Mouse (Mus musculus): Measurements from ENCODE around the gene Olfr410. TPM values are rescaled to one million over a fixed set of nuclear protein-coding genes. Genes with fewer than 3 reads are reported as not detected.

Olfr410 gene
- polyA plus RNA-seq (2012; rRNA removed) = not detected in 2 replicates

DNA sequence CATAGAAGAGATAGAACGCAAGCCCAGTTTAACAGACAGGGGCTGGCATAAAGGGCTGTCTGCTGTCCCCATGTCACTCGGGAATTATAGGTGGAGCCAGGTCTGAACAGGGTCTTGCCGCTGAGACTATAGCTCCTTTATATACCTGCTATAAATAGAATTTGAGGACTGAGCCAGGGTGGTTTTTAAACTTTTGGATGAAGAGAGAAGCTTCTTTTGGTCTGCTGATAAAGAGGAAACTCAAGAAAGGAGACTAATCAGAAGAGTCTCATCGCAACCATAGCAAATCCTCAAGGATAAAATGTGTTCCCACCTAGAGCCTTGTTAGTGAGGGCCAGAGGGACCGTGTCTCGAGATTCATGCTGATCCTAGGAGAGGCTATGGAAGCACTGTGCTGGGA, at the start of gene Olfr410:
Gene Olfr410, minus strand, starts transcription at position 101 of the 400 bp plus-strand sequence.
- 84% methylated on average over 6 of the region's 6 CpGs for WGBS
- Histone ChIP-seq H3K36me3 (ENCODE audit: control insufficient read depth, insufficient read depth, low read length) (no peaks in the 10 kb centered on the region), H3K27me3 (replicated peaks; ENCODE audit: control insufficient read depth, insufficient read depth, low read length) (no peaks in the 10 kb centered on the region; the same call in 1 of the 2 replicates), H3K27ac (ENCODE audit: insufficient read depth, low read depth, low read length) (no peak within 1 kb of the TSS), H3K4me3 (ENCODE audit: insufficient read depth, low read depth, low read length) (no peak within 1 kb of the TSS), H3K4me1 (ENCODE audit: control insufficient read depth, insufficient read depth, low read length) (no peaks in the 10 kb centered on the region)
- TF ChIP-seq POLR2A (IDR thresholded peaks at IDR 0.05; ENCODE audit: low read depth, low read length) (no peak), CTCF (conservative IDR thresholded peaks at IDR 0.05; ENCODE audit: insufficient read depth, insufficient read length, low read depth, low read length) (no peak)
- DNase-seq = no peak

DNA sequence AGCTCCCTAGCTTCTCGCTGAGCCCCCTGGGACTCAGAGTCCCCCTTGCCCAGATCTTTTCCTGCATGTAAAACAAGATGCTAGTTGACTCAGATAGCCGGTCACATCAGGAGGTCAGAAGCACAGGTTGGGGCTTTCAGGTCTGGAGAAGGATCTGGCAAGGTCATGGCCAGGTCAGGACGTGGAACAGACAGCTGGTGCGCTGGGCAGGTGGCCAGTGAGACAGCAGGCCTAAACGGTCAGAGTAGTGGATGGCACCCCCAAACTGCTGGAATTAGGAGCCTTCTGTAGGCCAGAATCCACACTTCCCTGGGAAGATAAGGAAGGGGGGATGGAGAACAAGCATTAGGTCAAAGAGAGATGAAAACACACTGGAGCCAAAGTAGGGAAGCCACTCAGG, 49.4 kb upstream of the Olfr410 start:
- Histone ChIP-seq H3K36me3 (ENCODE audit: control insufficient read depth, insufficient read depth, low read length) (no peaks in the 10 kb centered on the region), H3K27me3 (replicated peaks; ENCODE audit: control insufficient read depth, insufficient read depth, low read length) (no peaks in the 10 kb centered on the region), H3K27ac (ENCODE audit: insufficient read depth, low read depth, low read length) (0 out of 2 replicates have a peak overlapping the region, but pooled peaks have one; percentile 8), H3K4me1 (ENCODE audit: control insufficient read depth, insufficient read depth, low read length) (0 out of 2 replicates have a peak, but pooled peaks cover 5% of the 10 kb centered on the region), H3K4me3 (ENCODE audit: insufficient read depth, low read depth, low read length) (no peak overlapping the region)
- no peak for DNase-seq
- WGBS = 66% methylated on average over 5 of the region's 5 CpGs
- no peak for TF ChIP-seq CTCF (conservative IDR thresholded peaks at IDR 0.05; ENCODE audit: insufficient read depth, insufficient read length, low read depth, low read length)
- no peak for TF ChIP-seq POLR2A (IDR thresholded peaks at IDR 0.05; ENCODE audit: low read depth, low read length)

DNA sequence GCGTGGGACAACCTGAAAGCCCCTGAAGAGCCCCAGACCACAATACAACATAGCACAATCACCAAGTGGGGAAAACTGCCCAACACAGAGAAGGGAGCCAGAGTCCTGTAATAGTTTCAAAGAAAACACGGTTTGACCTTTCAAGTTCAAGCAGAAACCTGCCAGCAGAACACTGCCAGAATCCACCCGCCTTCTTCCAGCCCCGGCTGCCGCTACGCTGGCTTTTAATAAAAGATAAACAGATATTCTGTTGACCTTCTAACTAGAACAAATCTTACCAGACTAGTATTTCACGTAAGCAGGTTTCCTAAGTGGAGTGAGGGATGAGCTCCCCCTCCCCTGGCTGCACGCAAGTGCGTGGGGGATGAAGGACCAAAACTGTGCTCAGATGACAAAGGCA, 47.8 kb upstream of the Olfr410 start:
- Histone ChIP-seq H3K4me1 (ENCODE audit: control insufficient read depth, insufficient read depth, low read length) (0 out of 2 replicates have a peak, but pooled peaks cover 5% of the 10 kb centered on the region), H3K27ac (ENCODE audit: insufficient read depth, low read depth, low read length) (peak overlapping the region; percentile 75), H3K27me3 (replicated peaks; ENCODE audit: control insufficient read depth, insufficient read depth, low read length) (no peaks in the 10 kb centered on the region), H3K36me3 (ENCODE audit: control insufficient read depth, insufficient read depth, low read length) (no peaks in the 10 kb centered on the region), H3K4me3 (ENCODE audit: insufficient read depth, low read depth, low read length) (no peak overlapping the region)
- TF ChIP-seq CTCF (conservative IDR thresholded peaks at IDR 0.05; ENCODE audit: insufficient read depth, insufficient read length, low read depth, low read length) (no peak), POLR2A (IDR thresholded peaks at IDR 0.05; ENCODE audit: low read depth, low read length) (no peak)
- WGBS = 51% methylated on average over 9 of the region's 9 CpGs
- peak; percentile 64 for DNase-seq

DNA sequence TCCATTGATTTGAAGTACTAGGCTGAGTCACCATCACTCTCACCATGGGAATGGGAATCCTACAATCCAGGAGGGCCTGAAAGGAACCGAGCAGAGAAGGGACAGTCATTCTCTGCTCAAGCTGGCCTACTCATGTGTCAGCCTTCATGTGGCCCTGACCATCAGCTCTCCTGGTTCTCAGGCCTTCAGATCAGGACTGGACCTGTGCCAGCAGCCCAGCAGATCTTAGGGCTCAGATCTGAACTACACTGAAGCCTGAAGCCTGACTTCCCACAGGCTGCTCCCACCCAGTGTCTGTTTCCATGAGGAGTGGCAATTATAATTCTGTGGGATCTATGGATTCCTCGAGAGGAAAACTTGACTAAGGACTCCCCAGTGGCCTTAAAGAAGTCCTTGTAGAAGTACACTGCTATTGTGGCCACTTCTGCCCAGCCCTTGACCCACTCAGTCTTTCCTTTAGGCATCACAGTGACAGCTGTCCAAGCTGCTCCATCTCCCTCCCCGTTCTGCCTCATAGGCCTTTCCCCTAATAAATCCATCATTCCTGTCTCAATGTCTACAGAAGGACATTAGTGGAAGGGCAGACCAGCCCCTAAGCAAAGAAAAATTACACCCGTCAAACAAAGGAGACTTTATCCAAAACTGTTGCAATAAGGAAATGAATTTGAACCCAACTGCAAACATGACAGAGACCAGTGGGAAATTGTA, 41.5 kb upstream of the Olfr410 start:
- no peak overlapping the region for H3K27ac ChIP-seq (ENCODE audit: insufficient read depth, low read depth, low read length)
- DNase-seq = no peak
- WGBS = 51% methylated on average over 4 of the region's 4 CpGs

DNA sequence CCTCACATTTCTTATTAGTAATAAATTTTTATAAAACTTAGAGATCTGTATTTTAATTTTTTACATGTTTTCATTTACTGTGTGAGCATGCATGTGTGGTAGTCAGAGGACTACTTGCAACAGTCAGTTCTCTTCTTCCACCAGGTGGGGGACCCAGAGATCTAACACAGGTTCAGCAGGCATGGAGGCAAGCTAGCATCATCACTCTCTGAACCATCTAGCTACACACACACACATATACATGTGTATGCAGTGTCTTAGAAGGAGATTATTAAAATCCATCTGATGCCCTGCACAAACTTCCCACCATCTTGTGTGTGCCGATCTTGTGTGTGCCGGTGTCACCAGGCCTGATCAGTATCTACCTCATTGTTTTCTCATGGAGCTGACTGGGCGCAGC, 39.0 kb upstream of the Olfr410 start:
- 76% methylated on average over 3 of the region's 3 CpGs for WGBS
- peak; percentile 58 for DNase-seq

More for the DNA sequence above, 41.5 kb upstream of the Olfr410 start:
- no peaks in the 10 kb centered on the region for H3K4me1 ChIP-seq (ENCODE audit: control insufficient read depth, insufficient read depth, low read length)
- no peaks in the 10 kb centered on the region for H3K27me3 ChIP-seq (replicated peaks; ENCODE audit: control insufficient read depth, insufficient read depth, low read length)
- TF ChIP-seq POLR2A (IDR thresholded peaks at IDR 0.05; ENCODE audit: low read depth, low read length) (no peak), CTCF (conservative IDR thresholded peaks at IDR 0.05; ENCODE audit: insufficient read depth, insufficient read length, low read depth, low read length) (no peak)
- no peak overlapping the region for H3K4me3 ChIP-seq (ENCODE audit: insufficient read depth, low read depth, low read length)
- H3K36me3 ChIP-seq (ENCODE audit: control insufficient read depth, insufficient read depth, low read length) = no peaks in the 10 kb centered on the region

DNA sequence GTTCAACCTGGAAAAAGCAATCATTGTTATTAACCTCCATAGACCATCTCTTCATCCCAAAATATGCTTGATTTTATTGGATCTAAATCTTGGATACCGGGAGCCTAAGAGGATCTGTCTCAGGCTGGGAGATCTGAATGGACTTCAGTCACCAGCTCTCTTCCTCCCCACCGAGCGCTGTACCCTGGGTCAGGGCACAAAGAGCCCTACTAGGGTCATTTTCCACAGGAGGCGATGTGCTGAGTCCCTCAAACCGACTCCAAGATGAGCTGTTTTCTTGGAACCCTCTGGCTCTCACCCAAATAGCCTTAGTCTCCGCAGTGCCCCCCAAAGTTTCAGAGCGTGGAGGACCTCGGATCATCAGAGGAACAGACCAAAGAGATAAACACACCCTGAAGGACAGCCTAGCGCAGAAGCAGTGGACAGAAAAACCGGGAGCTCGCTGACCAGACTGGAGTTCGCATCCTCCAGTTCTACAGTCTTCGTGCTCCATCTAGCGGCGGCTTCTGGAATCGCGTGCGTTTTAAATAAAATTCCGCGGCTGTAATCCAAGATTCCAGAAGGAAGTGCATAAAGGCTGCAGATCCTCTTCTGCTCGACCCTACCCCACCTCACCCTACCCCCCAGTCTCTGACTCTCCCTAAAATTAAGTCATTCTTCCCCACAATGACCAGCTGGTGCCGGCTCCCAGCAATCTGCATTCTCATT, 33.7 kb upstream of the Olfr410 start:
- WGBS = 8% methylated on average over 22 of the region's 22 CpGs
- peak; percentile 88 for TF ChIP-seq CTCF (conservative IDR thresholded peaks at IDR 0.05; ENCODE audit: insufficient read depth, insufficient read length, low read depth, low read length)
- no peak for TF ChIP-seq POLR2A (IDR thresholded peaks at IDR 0.05; ENCODE audit: low read depth, low read length)

More for the DNA sequence above, 39.0 kb upstream of the Olfr410 start:
- Histone ChIP-seq H3K27ac (ENCODE audit: insufficient read depth, low read depth, low read length) (no peak overlapping the region), H3K4me1 (ENCODE audit: control insufficient read depth, insufficient read depth, low read length) (no peaks in the 10 kb centered on the region), H3K36me3 (ENCODE audit: control insufficient read depth, insufficient read depth, low read length) (no peaks in the 10 kb centered on the region), H3K27me3 (replicated peaks; ENCODE audit: control insufficient read depth, insufficient read depth, low read length) (no peaks in the 10 kb centered on the region), H3K4me3 (ENCODE audit: insufficient read depth, low read depth, low read length) (no peak overlapping the region)
- no peak for TF ChIP-seq POLR2A (IDR thresholded peaks at IDR 0.05; ENCODE audit: low read depth, low read length)
- peak; percentile 74 for TF ChIP-seq CTCF (conservative IDR thresholded peaks at IDR 0.05; ENCODE audit: insufficient read depth, insufficient read length, low read depth, low read length)

DNA sequence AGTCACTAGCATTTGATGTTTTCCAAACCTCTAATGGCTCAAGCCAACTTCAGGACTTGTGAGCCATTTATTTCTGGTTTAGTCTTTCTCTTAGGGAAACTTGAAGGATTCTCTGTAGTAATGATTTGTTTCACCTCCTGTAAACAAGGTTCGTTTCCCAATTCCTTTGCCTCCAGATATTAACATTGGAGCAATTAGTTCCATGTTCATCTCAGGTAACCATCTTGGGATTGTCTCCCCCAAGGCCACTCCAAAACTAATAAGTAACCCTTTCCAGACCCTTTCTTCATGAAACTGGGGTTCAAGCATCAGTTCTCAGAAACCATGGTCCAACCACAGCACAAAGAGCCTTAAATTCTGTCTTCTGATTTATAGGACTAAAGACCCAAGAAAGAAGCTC, 23.9 kb upstream of the Olfr410 start, which contains the start of gene Olfr412:
Gene Olfr412, plus strand, starts transcription at position 301 of the 400 bp plus-strand sequence.
- TF ChIP-seq POLR2A (IDR thresholded peaks at IDR 0.05; ENCODE audit: low read depth, low read length) = no peak
- TF ChIP-seq CTCF (conservative IDR thresholded peaks at IDR 0.05; ENCODE audit: insufficient read depth, insufficient read length, low read depth, low read length) = no peak
- no peak within 1 kb of the TSS for H3K27ac ChIP-seq (ENCODE audit: insufficient read depth, low read depth, low read length)
- WGBS = 73% methylated on average over 1 of the region's 1 CpGs
- no peak within 1 kb of the TSS for H3K4me3 ChIP-seq (ENCODE audit: insufficient read depth, low read depth, low read length)
- H3K36me3 ChIP-seq (ENCODE audit: control insufficient read depth, insufficient read depth, low read length) = no peaks in the 10 kb centered on the region
- DNase-seq = no peak
- no peaks in the 10 kb centered on the region for H3K4me1 ChIP-seq (ENCODE audit: control insufficient read depth, insufficient read depth, low read length)
- H3K27me3 ChIP-seq (replicated peaks; ENCODE audit: control insufficient read depth, insufficient read depth, low read length) = no peaks in the 10 kb centered on the region; the same call in 1 of the 2 replicates

More for the DNA sequence above, 33.7 kb upstream of the Olfr410 start:
- no peak overlapping the region for H3K4me3 ChIP-seq (ENCODE audit: insufficient read depth, low read depth, low read length)
- H3K27ac ChIP-seq (ENCODE audit: insufficient read depth, low read depth, low read length) = no peak overlapping the region
- no peaks in the 10 kb centered on the region; the same call in 1 of the 2 replicates for H3K27me3 ChIP-seq (replicated peaks; ENCODE audit: control insufficient read depth, insufficient read depth, low read length)
- DNase-seq = peak; percentile 68
- H3K4me1 ChIP-seq (ENCODE audit: control insufficient read depth, insufficient read depth, low read length) = no peaks in the 10 kb centered on the region
- H3K36me3 ChIP-seq (ENCODE audit: control insufficient read depth, insufficient read depth, low read length) = no peaks in the 10 kb centered on the region
